Mouse (Mus musculus) c-Kit-positive CD71-negative TER-119-negative erythroid progenitor cells, embryonic 14.5 days (primary cell): ENCODE measurements around the gene Efna1.

Experiments
- DNase-seq: peaks from one replicate; pipeline ENCODE4 v3.0.0-alpha.2; 2013; ENCODE audit warnings: low read depth

Gene Efna1

GRCm38 (mm10) chr3:89278107-89278506, 2.8 kb downstream of the Efna1 start:
- DNase-seq = no peak

GRCm38 (mm10) chr3:89277281-89278021, 3.5 kb downstream of the Efna1 start:
- DNase-seq = no peak

- no peak for DNase-seq
Observed at GRCm38 (mm10) chr3:89276061-89276460, 4.9 kb downstream of the Efna1 start.

GRCm38 (mm10) chr3:89271760-89272159, 9.2 kb downstream of the Efna1 start:
- no peak for DNase-seq

- DNase-seq = no peak
Observed at GRCm38 (mm10) chr3:89270891-89271290, 10.1 kb downstream of the Efna1 start.

GRCm38 (mm10) chr3:89270051-89270755, 10.7 kb downstream of the Efna1 start, which contains the start of gene Slc50a1:
TSS of gene Slc50a1 (minus strand) at chr3:89270570.
- DNase-seq = peak; percentile 43

- DNase-seq = no peak
Observed at GRCm38 (mm10) chr3:89268916-89269315, 12.0 kb downstream of the Efna1 start.

GRCm38 (mm10) chr3:89266439-89266893, 14.5 kb downstream of the Efna1 start:
- peak; percentile 66 for DNase-seq

- no peak for DNase-seq
Observed at GRCm38 (mm10) chr3:89262417-89262816, 18.5 kb downstream of the Efna1 start.

GRCm38 (mm10) chr3:89260211-89260610, 20.7 kb downstream of the Efna1 start:
- no peak for DNase-seq

GRCm38 (mm10) chr3:89259076-89259475, 21.9 kb downstream of the Efna1 start, which contains the start of gene Dpm3:
TSS of gene Dpm3 (plus strand) at chr3:89259358.
- DNase-seq = no peak

- DNase-seq = no peak
Observed at GRCm38 (mm10) chr3:89256177-89256576, 24.8 kb downstream of the Efna1 start.

GRCm38 (mm10) chr3:89254994-89255393, 25.9 kb downstream of the Efna1 start:
- no peak for DNase-seq

- DNase-seq = no peak
Observed at GRCm38 (mm10) chr3:89251365-89251895, 29.5 kb downstream of the Efna1 start.

- no peak for DNase-seq
Observed at GRCm38 (mm10) chr3:89250435-89251040, 30.4 kb downstream of the Efna1 start.

GRCm38 (mm10) chr3:89247466-89247865, 33.5 kb downstream of the Efna1 start:
- DNase-seq = no peak

GRCm38 (mm10) chr3:89246261-89247100, 34.5 kb downstream of the Efna1 start, which contains the start of gene Trim46:
TSS of gene Trim46 (minus strand) at chr3:89246309.
- DNase-seq = peak; percentile 89

GRCm38 (mm10) chr3:89245688-89246171, 35.2 kb downstream of the Efna1 start, which contains the start of gene Krtcap2:
TSS of gene Krtcap2 (plus strand) at chr3:89245966.
- no peak for DNase-seq

GRCm38 (mm10) chr3:89244982-89245687, 35.8 kb downstream of the Efna1 start:
- no peak for DNase-seq

GRCm38 (mm10) chr3:89244158-89244981, 36.6 kb downstream of the Efna1 start:
- no peak for DNase-seq
